Mouse (Mus musculus) forebrain, embryonic 14.5 days (tissue): ENCODE measurements around the gene Diexf. TPM values are rescaled to one million over a fixed set of nuclear protein-coding genes. Genes with fewer than 3 reads are reported as not detected.
A peak's percentile ranks its signal among the peaks of the same experiment; 100 is the strongest.

Source experiments
- ATAC-seq: fragments of 200-750 bp; cut with Nextera tagmentation; 2 replicates; pipeline ENCODE4 v1.8.0; 2017; ENCODE audit warnings: mild to moderate bottlenecking, moderate library complexity
- DNase-seq: peaks from one replicate; pipeline ENCODE4 v3.0.0-alpha.2; 2015; ENCODE audit warnings: low spot score
- H3K27ac ChIP-seq: fragments of 300-500 bp; sonication (generic); 2 replicates; pipeline ENCODE4 v1.5.1; 2014; ENCODE audit warnings: low read depth, mild to moderate bottlenecking, control low read depth, low read length, moderate library complexity
- H3K27me3 ChIP-seq: fragments of 300-500 bp; sonication (generic); replicated peaks from 2 replicates; pipeline ENCODE4 v1.6.1; 2014; ENCODE audit warnings: low read length, control low read depth, mixed read lengths; ENCODE audit not compliant: control insufficient read depth, insufficient read depth
- H3K36me3 ChIP-seq: fragments of 300-500 bp; sonication (generic); 2 replicates; pipeline ENCODE4 v1.6.1; 2014; ENCODE audit warnings: low read length, control low read depth; ENCODE audit not compliant: control insufficient read depth, insufficient read depth
- H3K4me1 ChIP-seq: fragments of 300-500 bp; sonication (generic); 2 replicates; pipeline ENCODE4 v1.6.1; 2014; ENCODE audit warnings: antibody characterized with exemption, low read length, control low read depth; ENCODE audit not compliant: control insufficient read depth, insufficient read depth
- H3K4me2 ChIP-seq: fragments of 300-500 bp; sonication (generic); 2 replicates; pipeline ENCODE4 v1.6.1; 2014; ENCODE audit warnings: mild to moderate bottlenecking, control low read depth, low read length
- H3K4me3 ChIP-seq: fragments of 300-500 bp; sonication (generic); 2 replicates; pipeline ENCODE4 v1.5.1; 2014; ENCODE audit warnings: low read depth, low read length, control low read depth
- H3K9ac ChIP-seq: fragments of 300-500 bp; sonication (generic); 2 replicates; pipeline ENCODE4 v1.6.1; 2014; ENCODE audit warnings: mild to moderate bottlenecking, low read length, control low read depth, moderate library complexity
- H3K9me3 ChIP-seq: fragments of 300-500 bp; sonication (generic); replicated peaks from 2 replicates; pipeline ENCODE4 v1.6.1; 2016; ENCODE audit warnings: low read length, control low read depth, mixed read lengths; ENCODE audit not compliant: control insufficient read depth
- WGBS: fragments of 180-500 bp; shearing (Covaris S2); extraction: QIAGEN DNeasy Blood & Tissue Kit; methylation state at CpG from one replicate; pipeline ENCODE4 v1.1.7; 2014; 5-methylcytosine and 5-hydroxymethylcytosine counted together
- polyA plus RNA-seq: library from polyadenylated mRNA; unstranded; fragments of >200 nt; fragmentation: Nextera tagmentation; extraction: Ambion mirVana; gene quantifications from 2 replicates; pipeline ENCODE4 v1.2.1, GENCODE M21; 2014

Diexf gene
- 9.6 and 10.6 TPM in 2 replicates for polyA plus RNA-seq

DNA sequence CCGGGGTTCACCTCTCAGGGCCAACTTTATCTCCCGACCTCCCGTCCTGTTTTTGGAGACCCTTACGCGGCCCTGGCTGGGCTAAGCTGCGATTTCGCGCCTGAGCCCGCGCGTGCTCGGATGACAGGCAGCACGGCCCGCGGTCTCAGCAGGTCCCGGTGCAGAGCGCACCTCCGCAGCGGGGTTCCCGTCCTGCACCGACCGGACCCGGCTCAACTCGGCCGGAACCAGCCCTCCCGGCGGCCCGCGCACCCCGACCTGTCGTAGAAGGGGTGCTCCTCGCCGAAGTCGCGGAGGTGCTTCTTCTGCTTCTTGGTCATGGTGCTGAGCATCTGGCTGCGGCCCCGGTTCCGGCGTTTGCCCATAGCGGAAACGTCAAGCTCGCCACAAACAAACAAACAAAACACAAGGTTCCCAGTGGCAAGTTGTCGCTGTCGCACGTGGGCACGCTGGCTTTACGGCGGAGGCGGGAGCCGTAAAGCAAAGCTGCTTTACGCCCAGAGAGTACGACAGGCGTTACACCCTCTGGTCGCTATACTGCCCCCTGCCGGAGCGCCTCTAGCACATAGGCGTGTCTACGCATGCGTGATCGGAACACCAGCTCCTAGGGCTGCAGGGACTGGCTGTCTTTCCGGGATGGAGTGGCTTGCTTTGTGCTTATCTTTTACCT, at the start of gene Diexf:
TSS of gene Diexf (minus strand) at position 487 of the 670 bp plus-strand sequence.
- under 1% methylated on average over 61 of the region's 61 CpGs for WGBS
- peak; percentile 94 for ATAC-seq
- Histone ChIP-seq H3K36me3 (peaks cover 26% of the 10 kb centered on the region), H3K4me1 (peaks cover 10% of the 10 kb centered on the region), H3K9me3 (no peaks in the 10 kb centered on the region), H3K9ac (peak within 1 kb of the TSS; percentile 85), H3K4me3 (peak within 1 kb of the TSS; percentile 98), H3K27ac (peak within 1 kb of the TSS; percentile 64; the same call in 1 of the 2 replicates), H3K4me2 (peak within 1 kb of the TSS; percentile 58), H3K27me3 (no peaks in the 10 kb centered on the region)
- DNase-seq, result peak; percentile 100

- Histone ChIP-seq H3K27ac (no peak overlapping the region), H3K36me3 (no peaks in the 10 kb centered on the region), H3K27me3 (no peaks in the 10 kb centered on the region), H3K9me3 (no peaks in the 10 kb centered on the region), H3K9ac (peak overlapping the region; percentile 87), H3K4me1 (peaks cover 18% of the 10 kb centered on the region), H3K4me2 (peak overlapping the region; percentile 73), H3K4me3 (peak overlapping the region; percentile 74)
- 94% methylated on average over 13 of the region's 13 CpGs for WGBS
- no peak for DNase-seq
- no peak for ATAC-seq
Measured at GRCm38 (mm10) chr1:193174143-193174733, 44.2 kb upstream of the Diexf start.

DNA sequence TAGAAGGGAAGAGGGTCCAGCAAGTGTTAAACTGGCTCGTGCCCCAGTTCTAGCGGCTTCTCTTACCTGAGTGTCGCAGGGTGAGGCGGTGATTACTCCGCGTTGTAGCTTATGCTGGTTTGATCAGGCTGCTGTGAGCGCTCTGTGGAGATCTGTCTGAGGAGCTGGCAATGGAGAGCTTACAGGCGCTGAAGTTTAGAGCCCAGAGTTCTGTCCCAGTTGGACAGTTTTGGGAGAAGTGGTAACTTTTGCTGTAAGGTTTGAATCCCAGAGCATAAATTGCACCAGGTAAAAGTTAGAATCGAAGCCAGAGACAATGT, 43.7 kb upstream of the Diexf start:
- no peaks in the 10 kb centered on the region for H3K9me3 ChIP-seq
- H3K27ac ChIP-seq, result peak overlapping the region; percentile 80
- H3K4me2 ChIP-seq, result peak overlapping the region; percentile 73
- H3K4me1 ChIP-seq, result peaks cover 18% of the 10 kb centered on the region
- ATAC-seq (no peak), DNase-seq (no peak)
- H3K4me3 ChIP-seq, result peak overlapping the region; percentile 74
- H3K9ac ChIP-seq, result peak overlapping the region; percentile 87
- 20% methylated on average over 9 of the region's 9 CpGs for WGBS
- no peaks in the 10 kb centered on the region for H3K27me3 ChIP-seq
- no peaks in the 10 kb centered on the region for H3K36me3 ChIP-seq

- peak overlapping the region; percentile 75 for H3K4me2 ChIP-seq
- H3K4me3 ChIP-seq, result peak overlapping the region; percentile 74
- peak; percentile 100 for DNase-seq
- peak overlapping the region; percentile 80 for H3K27ac ChIP-seq
- under 1% methylated on average over 48 of the region's 48 CpGs for WGBS
- ATAC-seq, result peak; percentile 99
- H3K9ac ChIP-seq, result peak overlapping the region; percentile 87
- peaks cover 18% of the 10 kb centered on the region for H3K4me1 ChIP-seq
- no peaks in the 10 kb centered on the region for H3K9me3 ChIP-seq
- H3K27me3 ChIP-seq, result no peaks in the 10 kb centered on the region
- no peaks in the 10 kb centered on the region for H3K36me3 ChIP-seq
Measured at GRCm38 (mm10) chr1:193172991-193173809, 43.1 kb upstream of the Diexf start.

- peak; percentile 57 for DNase-seq
- 0 out of 2 replicates have a peak overlapping the region, but pooled peaks have one; percentile 3 for H3K27ac ChIP-seq
- no peaks in the 10 kb centered on the region for H3K36me3 ChIP-seq
- no peaks in the 10 kb centered on the region for H3K27me3 ChIP-seq
- H3K9me3 ChIP-seq, result no peaks in the 10 kb centered on the region
- no peak for ATAC-seq
- no peak overlapping the region for H3K9ac ChIP-seq
- H3K4me2 ChIP-seq, result no peak overlapping the region
- peaks cover 18% of the 10 kb centered on the region for H3K4me1 ChIP-seq
- WGBS, result 72% methylated on average over 2 of the region's 2 CpGs
- H3K4me3 ChIP-seq, result no peak overlapping the region
Measured at GRCm38 (mm10) chr1:193169856-193170255, 39.8 kb upstream of the Diexf start.

DNA sequence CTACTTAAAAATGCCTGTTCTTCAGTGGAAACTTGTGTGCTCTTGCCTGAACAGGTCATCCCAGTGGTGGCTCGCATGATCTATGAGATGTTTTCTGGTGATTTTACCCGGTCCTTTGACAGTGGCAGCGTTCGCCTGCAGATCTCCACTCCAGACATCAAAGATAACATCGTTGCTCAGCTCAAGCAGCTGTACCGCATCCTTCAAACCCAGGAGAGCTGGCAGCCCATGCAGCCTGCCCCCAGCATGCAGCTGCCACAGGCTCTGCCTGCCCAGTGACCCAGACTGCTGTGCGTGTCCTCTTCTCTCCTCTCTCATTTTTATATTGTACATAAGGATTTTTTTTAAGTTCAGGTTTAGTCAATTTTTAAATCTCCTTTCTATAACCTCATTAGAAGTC, 39.2 kb upstream of the Diexf start:
- Histone ChIP-seq H3K36me3 (no peaks in the 10 kb centered on the region), H3K27ac (no peak overlapping the region), H3K4me2 (no peak overlapping the region), H3K4me3 (no peak overlapping the region), H3K9me3 (no peaks in the 10 kb centered on the region), H3K9ac (no peak overlapping the region), H3K4me1 (peaks cover 16% of the 10 kb centered on the region), H3K27me3 (no peaks in the 10 kb centered on the region)
- 88% methylated on average over 7 of the region's 7 CpGs for WGBS
- ATAC-seq (no peak), DNase-seq (no peak)

DNA sequence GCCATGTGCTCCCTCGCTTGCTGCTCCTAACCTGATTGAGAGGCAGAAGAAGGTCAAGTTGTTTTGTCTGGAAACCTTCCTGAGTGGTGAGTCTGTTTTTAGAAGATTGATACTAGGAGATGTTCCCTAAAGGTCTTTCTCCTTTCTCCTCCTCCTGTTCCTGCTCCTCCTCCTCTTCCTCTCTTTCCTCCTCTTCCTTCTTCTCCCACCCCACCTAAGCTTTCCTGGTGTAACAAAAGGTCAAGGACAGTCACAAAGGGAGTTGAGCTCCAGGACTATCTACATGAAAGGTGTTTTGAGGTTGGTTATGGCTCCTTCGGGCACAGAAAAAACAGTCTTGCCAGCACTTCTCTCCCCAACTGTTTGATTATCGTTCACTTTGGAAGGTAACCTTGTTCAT, 37.7 kb upstream of the Diexf start, which contains the start of gene A130010J15Rik:
TSS of gene A130010J15Rik (plus strand) at position 301 of the 400 bp plus-strand sequence.
- DNase-seq, result no peak
- H3K4me1 ChIP-seq, result peaks cover 13% of the 10 kb centered on the region
- no peaks in the 10 kb centered on the region for H3K27me3 ChIP-seq
- no peak within 1 kb of the TSS for H3K4me2 ChIP-seq
- no peaks in the 10 kb centered on the region for H3K9me3 ChIP-seq
- H3K9ac ChIP-seq, result no peak within 1 kb of the TSS
- H3K4me3 ChIP-seq, result no peak within 1 kb of the TSS
- H3K27ac ChIP-seq, result no peak within 1 kb of the TSS
- WGBS, result 90% methylated on average over 3 of the region's 3 CpGs
- H3K36me3 ChIP-seq, result no peaks in the 10 kb centered on the region
- ATAC-seq, result no peak

DNA sequence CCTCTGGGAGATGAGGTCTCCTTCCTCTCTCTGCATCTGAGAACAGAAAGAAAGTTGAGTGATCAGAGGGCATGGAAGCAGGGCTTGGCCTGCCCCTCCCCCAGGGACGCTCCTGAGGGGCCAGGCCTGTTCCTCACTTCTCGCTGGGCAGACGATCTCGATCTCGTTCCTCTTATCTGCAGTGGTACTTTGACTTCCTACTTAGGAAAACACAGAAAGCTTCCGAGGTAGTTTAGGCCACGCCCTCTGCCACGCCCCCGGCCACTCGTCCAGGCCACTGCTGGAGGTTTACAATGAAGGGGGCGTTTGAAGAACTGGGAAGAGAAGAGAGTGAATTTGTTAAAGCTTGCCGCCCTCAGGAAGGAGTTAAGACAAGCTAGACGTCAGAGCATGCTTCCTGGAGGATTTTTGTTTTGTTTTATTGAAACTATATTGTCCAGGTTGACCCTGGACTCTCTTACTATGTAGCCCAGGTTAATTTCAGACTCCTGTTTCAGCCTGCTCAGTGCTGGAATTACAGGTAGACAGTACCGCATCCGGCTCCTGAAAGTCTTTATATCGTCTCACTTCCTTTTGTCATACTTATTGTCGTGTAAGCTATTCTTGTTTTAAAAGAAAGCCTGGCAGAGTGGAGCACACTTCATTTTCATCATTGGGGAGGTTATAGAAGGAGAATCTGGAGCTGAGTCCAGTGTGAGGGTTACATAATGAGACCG, 30.4 kb upstream of the Diexf start:
- DNase-seq (peak; percentile 23), ATAC-seq (no peak)
- H3K4me3 ChIP-seq, result no peak overlapping the region

More for the DNA sequence above, 30.4 kb upstream of the Diexf start:
- no peak overlapping the region for H3K9ac ChIP-seq
- H3K27me3 ChIP-seq, result no peaks in the 10 kb centered on the region
- no peak overlapping the region for H3K27ac ChIP-seq
- 15% methylated on average over 18 of the region's 18 CpGs for WGBS
- no peaks in the 10 kb centered on the region for H3K4me1 ChIP-seq
- no peaks in the 10 kb centered on the region for H3K9me3 ChIP-seq
- peak overlapping the region; percentile 29 for H3K4me2 ChIP-seq
- no peaks in the 10 kb centered on the region for H3K36me3 ChIP-seq
